Mouse (Mus musculus): Measurements from ENCODE around the gene Prelid1.

GRCm38 (mm10) chr13:55277646-55278045, 42.7 kb upstream of the Prelid1 start:
- TF ChIP-seq CTCF (IDR thresholded peaks at IDR 0.05; ENCODE audit: borderline replicate concordance, control insufficient read depth, extremely low read depth, insufficient read depth, low read length, poor library complexity), result no peak
- no peak for TF ChIP-seq POLR2A (IDR thresholded peaks at IDR 0.05; ENCODE audit: control insufficient read depth, extremely low read depth, insufficient read depth, low read length, poor library complexity)
